Mouse (Mus musculus) stomach, postnatal 0 days (tissue): ENCODE results near the gene Wdr60. TPM values are rescaled to one million over a fixed set of nuclear protein-coding genes. Genes with fewer than 3 reads are reported as not detected.

ENCODE experiments used
- ATAC-seq: fragments of 200-750 bp; cut with Nextera tagmentation; 2 replicates; pipeline ENCODE4 v1.8.0; 2017; ENCODE audit not compliant: low FRiP score, low TSS enrichment
- DNase-seq: peaks from one replicate; pipeline ENCODE4 v3.0.0-alpha.2; 2016; ENCODE audit warnings: low spot score
- H3K27ac ChIP-seq: fragments of 300-500 bp; sonication (generic); replicated peaks from 2 replicates; pipeline ENCODE4 v1.5.1; 2014; ENCODE audit warnings: mild to moderate bottlenecking, control low read depth
- H3K27me3 ChIP-seq: fragments of 300-500 bp; sonication (generic); 2 replicates; pipeline ENCODE4 v1.6.1; 2014; ENCODE audit warnings: low read length; ENCODE audit not compliant: control insufficient read depth, insufficient read depth
- H3K36me3 ChIP-seq: fragments of 300-500 bp; sonication (generic); 2 replicates; pipeline ENCODE4 v1.6.1; 2014; ENCODE audit warnings: low read length, mixed read lengths; ENCODE audit not compliant: control insufficient read depth, insufficient read depth
- H3K4me1 ChIP-seq: fragments of 300-500 bp; sonication (generic); replicated peaks from 2 replicates; pipeline ENCODE4 v1.6.1; 2014; ENCODE audit warnings: antibody characterized with exemption; ENCODE audit not compliant: control insufficient read depth, insufficient read depth
- H3K4me2 ChIP-seq: fragments of 300-500 bp; sonication (generic); replicated peaks from 2 replicates; pipeline ENCODE4 v1.6.1; 2014; ENCODE audit warnings: low read depth, mild to moderate bottlenecking, control low read depth, moderate library complexity
- H3K4me3 ChIP-seq: fragments of 300-500 bp; sonication (generic); 2 replicates; pipeline ENCODE4 v1.5.1; 2014; ENCODE audit warnings: low read depth, low read length, control low read depth
- H3K9ac ChIP-seq: fragments of 300-500 bp; sonication (generic); 2 replicates; pipeline ENCODE4 v1.6.1; 2014; ENCODE audit warnings: mild to moderate bottlenecking, low read length, control low read depth, mixed read lengths
- H3K9me3 ChIP-seq: fragments of 300-500 bp; sonication (generic); 2 replicates; pipeline ENCODE4 v1.6.1; 2016; ENCODE audit warnings: low read length; ENCODE audit not compliant: control insufficient read depth
- CTCF ChIP-seq: IDR thresholded peaks from 2 replicates; pipeline ENCODE4 v1.5.1; 2016; ENCODE audit warnings: antibody characterized with exemption, low read depth, mild to moderate bottlenecking, moderate library complexity
- EP300 ChIP-seq: optimal IDR thresholded peaks from 2 replicates; pipeline ENCODE3; 2016; ENCODE audit warnings: antibody characterized with exemption
- WGBS: fragments of 180-500 bp; shearing (Covaris S2); extraction: QIAGEN DNeasy Blood & Tissue Kit; methylation state at CpG from one replicate; pipeline ENCODE4 v1.1.7; 2014; 5-methylcytosine and 5-hydroxymethylcytosine counted together
- microRNA-seq: library from miRNA; unstranded; fragments of <30 nt; microRNA quantifications from one replicate; pipeline ENCODE4, GENCODE M21; 2016
- polyA plus RNA-seq: library from polyadenylated mRNA; unstranded; fragments of >200 nt; fragmentation: Nextera tagmentation; extraction: Ambion mirVana; gene quantifications from 2 replicates; pipeline ENCODE4 v1.2.1, GENCODE M21; 2015

Wdr60 gene
- polyA plus RNA-seq, 1 experiment from 2014 or later, result 8.5 TPM

- WGBS, result 39% methylated on average over 5 of the region's 5 CpGs
- Histone ChIP-seq H3K36me3 (no peaks in the 10 kb centered on the region), H3K9me3 (no peaks in the 10 kb centered on the region), H3K27ac (no peak overlapping the region; the same call in 1 of the 2 replicates), H3K9ac (peak overlapping the region; percentile 23; the same call in 1 of the 2 replicates), H3K4me3 (no peak overlapping the region), H3K27me3 (no peaks in the 10 kb centered on the region), H3K4me1 (0 out of 2 replicates have a peak, but pooled peaks cover 3% of the 10 kb centered on the region), H3K4me2 (no peak overlapping the region)
- no peak for TF ChIP-seq CTCF
- no peak for TF ChIP-seq EP300
- DNase-seq (peak; percentile 7), ATAC-seq (no peak)
Observed at GRCm38 (mm10) chr12:116169666-116170065, 93.2 kb downstream of the Wdr60 start.

- DNase-seq, result no peak
- Histone ChIP-seq H3K27me3 (no peaks in the 10 kb centered on the region), H3K4me1 (0 out of 2 replicates have a peak, but pooled peaks cover 3% of the 10 kb centered on the region), H3K9me3 (no peaks in the 10 kb centered on the region), H3K27ac (no peak overlapping the region), H3K4me2 (no peak overlapping the region), H3K9ac (no peak overlapping the region), H3K4me3 (no peak overlapping the region), H3K36me3 (no peaks in the 10 kb centered on the region)
- no peak for TF ChIP-seq CTCF
- no peak for TF ChIP-seq EP300
- no peak for ATAC-seq
Observed at GRCm38 (mm10) chr12:116165368-116165767, 97.5 kb downstream of the Wdr60 start.

GRCm38 (mm10) chr12:116159695-116160094, 103.1 kb downstream of the Wdr60 start:
- WGBS, result 54% methylated on average over 2 of the region's 2 CpGs
- H3K27me3 ChIP-seq, result no peaks in the 10 kb centered on the region
- peak overlapping the region; percentile 61; the same call in 1 of the 2 replicates for H3K27ac ChIP-seq
- no peaks in the 10 kb centered on the region for H3K36me3 ChIP-seq
- TF ChIP-seq EP300, result no peak
- TF ChIP-seq CTCF, result peak; percentile 57
- no peak overlapping the region for H3K4me2 ChIP-seq
- ATAC-seq (peak; percentile 63; the same call in 1 of the 2 replicates), DNase-seq (no peak)
- no peaks in the 10 kb centered on the region for H3K9me3 ChIP-seq
- no peak overlapping the region for H3K4me3 ChIP-seq
- no peaks in the 10 kb centered on the region for H3K4me1 ChIP-seq
- no peak overlapping the region for H3K9ac ChIP-seq

- no peaks in the 10 kb centered on the region for H3K4me1 ChIP-seq
- H3K36me3 ChIP-seq, result no peaks in the 10 kb centered on the region
- ATAC-seq (peak; percentile 87), DNase-seq (no peak)
- whole genome bisulfite sequencing, result 39% methylated on average over 5 of the region's 5 CpGs
- TF ChIP-seq EP300, result no peak
- no peak for TF ChIP-seq CTCF
- no peak overlapping the region for H3K9ac ChIP-seq
- no peaks in the 10 kb centered on the region for H3K27me3 ChIP-seq
- H3K4me2 ChIP-seq, result no peak overlapping the region
- H3K27ac ChIP-seq, result peak overlapping the region; percentile 61; the same call in 1 of the 2 replicates
- H3K9me3 ChIP-seq, result no peaks in the 10 kb centered on the region
- H3K4me3 ChIP-seq, result no peak overlapping the region
Observed at GRCm38 (mm10) chr12:116159223-116159622, 103.6 kb downstream of the Wdr60 start.

- Histone ChIP-seq H3K9ac (no peak overlapping the region), H3K27ac (no peak overlapping the region), H3K4me2 (no peak overlapping the region), H3K4me3 (no peak overlapping the region), H3K9me3 (no peaks in the 10 kb centered on the region), H3K27me3 (no peaks in the 10 kb centered on the region), H3K36me3 (no peaks in the 10 kb centered on the region), H3K4me1 (no peaks in the 10 kb centered on the region)
- no peak for TF ChIP-seq EP300
- no peak for TF ChIP-seq CTCF
- WGBS, result 58% methylated on average over 7 of the region's 7 CpGs
- DNase-seq, result no peak
- no peak for ATAC-seq
Observed at GRCm38 (mm10) chr12:116156792-116157532, 105.9 kb downstream of the Wdr60 start.

Small RNAs within 50 kb of the gene (microRNA-seq; reads per million reads assigned to microRNA genes)
- gene Gm23190, result not detected

Other genes with a start within 250 kb of the Wdr60 start
- 20.9 and 21.1 TPM in 2 replicates for gene Zfp386, start 215.3 kb downstream of the Wdr60 start, polyA plus RNA-seq
- 4.3 and 6.3 TPM in 2 replicates for gene Vipr2, start 185.3 kb downstream of the Wdr60 start, polyA plus RNA-seq
- not detected in 2 replicates for gene Gm11027, start 12.4 kb upstream of the Wdr60 start, polyA plus RNA-seq
- gene Esyt2, start 18.2 kb upstream of the Wdr60 start, polyA plus RNA-seq, result 17.0 and 17.5 TPM in 2 replicates
- gene Ncapg2, start 142.4 kb upstream of the Wdr60 start, polyA plus RNA-seq, result 7.7 and 7.8 TPM in 2 replicates
- 5.8 and 6.0 TPM in 2 replicates for gene Ptprn2, start 222.7 kb upstream of the Wdr60 start, polyA plus RNA-seq